Mouse (Mus musculus) ES-Bruce4 (cell line): ENCODE measurements around the gene Rapgef1.

Experiments used
- CTCF ChIP-seq: IDR thresholded peaks from one replicate; pipeline ENCODE4 v1.8.1; 2011; ENCODE audit warnings: low read depth, low read length
- POLR2A ChIP-seq: IDR thresholded peaks from one replicate; pipeline ENCODE4 v1.8.1; 2011; ENCODE audit warnings: low read length; ENCODE audit not compliant: insufficient read depth

DNA sequence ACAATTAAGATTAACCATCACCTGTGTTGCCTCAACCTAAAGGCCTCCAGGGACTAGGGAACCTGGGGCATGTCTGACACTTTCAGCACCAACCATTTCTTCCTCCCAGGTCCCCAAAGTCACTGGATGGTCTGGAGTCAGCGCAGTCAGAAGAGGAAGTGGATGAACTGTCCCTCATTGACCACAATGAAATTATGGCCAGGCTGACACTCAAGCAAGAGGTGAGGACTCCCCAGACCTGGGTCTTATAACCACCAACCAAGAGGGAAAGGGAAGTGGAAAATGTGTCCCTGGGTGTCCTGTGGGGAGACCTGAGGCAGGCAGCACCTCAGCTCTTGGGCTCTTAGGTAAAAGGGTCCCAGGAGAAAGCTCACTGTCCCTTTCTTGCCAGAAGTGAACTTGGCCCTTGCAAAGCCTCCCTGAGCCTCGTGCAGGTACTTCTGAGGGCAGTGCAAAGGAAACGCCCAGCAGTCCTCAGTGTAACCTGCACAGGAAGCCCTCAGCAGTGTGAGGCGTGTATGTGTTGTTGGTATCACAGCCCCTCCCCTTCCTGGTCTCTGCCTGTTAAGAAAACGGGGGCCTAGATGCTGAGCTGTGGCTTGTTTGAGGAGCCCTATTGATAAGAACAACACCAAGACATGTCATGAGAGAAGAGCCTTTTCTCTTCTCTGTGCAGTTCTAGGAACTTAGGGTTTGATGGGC lies 105.3 kb downstream of the Rapgef1 start:
- no peak for TF ChIP-seq POLR2A
- no peak for TF ChIP-seq CTCF
